Mouse (Mus musculus) layer of hippocampus, adult 18-20 months (tissue): ENCODE data around the gene Slc25a19. TPM values are rescaled to one million over a fixed set of nuclear protein-coding genes. Genes with fewer than 3 reads are reported as not detected.

Experiments used
- DNase-seq, 2 experiments: peaks; one replicate each; pipeline ENCODE4 v3.0.0; 2022; ENCODE audit warnings: low spot score in 2 of 2
- total RNA-seq, 2 experiments: library from RNA; stranded (reverse); gene quantifications; 2 replicates each; pipeline ENCODE4 v1.2.3; 2021

Slc25a19 gene
- total RNA-seq, 2 experiments from 2014 or later = 59.2 to 61.9 TPM

DNA sequence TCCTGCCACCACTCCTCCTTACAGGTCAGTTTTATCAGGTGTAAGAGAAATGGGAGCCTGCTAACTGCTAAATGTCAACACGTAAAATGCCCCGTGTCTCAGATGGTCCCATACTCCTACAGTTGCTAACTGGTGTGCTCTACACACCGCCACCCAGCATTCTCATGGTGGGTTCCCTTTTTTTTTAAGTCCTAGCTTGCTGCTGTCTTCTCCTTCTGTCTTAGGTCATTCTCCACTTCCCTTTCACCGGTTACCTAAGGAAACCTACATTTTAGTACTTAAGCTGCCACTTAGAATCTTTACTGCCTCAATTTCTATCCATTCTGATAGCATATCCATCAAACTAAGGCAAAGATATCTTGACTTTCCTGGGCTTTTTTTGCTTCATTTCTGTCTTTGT, 26.9 kb downstream of the Slc25a19 start:
- no peak for DNase-seq

GRCm38 (mm10) chr11:115600743-115601142, 27.4 kb downstream of the Slc25a19 start:
- no peak for DNase-seq

DNA sequence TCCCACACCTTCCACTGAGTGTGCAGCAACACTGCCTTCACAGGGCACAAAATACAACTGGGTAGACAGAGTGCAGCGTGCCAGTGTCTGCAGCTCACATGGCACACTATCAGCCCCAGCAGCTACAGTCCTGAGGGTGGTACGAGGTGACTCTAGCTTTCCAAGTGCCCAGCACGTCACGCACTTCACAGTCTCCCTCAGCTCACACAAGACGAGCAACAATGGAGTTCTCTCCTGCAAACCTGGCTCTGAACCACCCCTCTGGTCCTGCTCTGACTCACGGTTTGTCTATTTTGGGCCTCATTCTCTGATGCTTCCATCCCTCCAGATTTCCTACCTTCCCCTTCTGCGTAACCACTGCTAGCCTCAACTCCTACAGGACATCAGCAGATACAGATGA, 28.4 kb downstream of the Slc25a19 start:
- no peak for DNase-seq

DNA sequence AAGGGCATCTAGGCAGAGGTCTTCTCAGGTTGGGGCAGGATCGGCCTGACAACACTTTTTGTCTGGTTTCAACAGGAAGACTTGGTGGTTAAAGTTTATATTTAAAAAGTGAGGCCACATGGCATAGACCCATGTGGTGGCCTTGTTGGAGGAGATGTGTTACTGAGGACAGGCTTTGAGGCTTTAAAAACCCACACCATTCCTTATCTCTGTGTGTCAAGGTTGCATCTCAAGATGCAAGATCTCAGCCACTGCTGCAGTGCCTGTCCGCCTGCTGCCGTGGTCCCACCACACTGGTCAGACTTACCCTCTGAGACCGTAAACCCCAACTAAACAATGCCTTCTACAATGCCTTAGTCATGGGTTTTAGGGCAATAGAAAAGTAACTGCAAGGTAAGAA, 29.8 kb downstream of the Slc25a19 start:
- no peak for DNase-seq

- DNase-seq = no peak
Measured at GRCm38 (mm10) chr11:115595209-115595608, 32.9 kb downstream of the Slc25a19 start.

DNA sequence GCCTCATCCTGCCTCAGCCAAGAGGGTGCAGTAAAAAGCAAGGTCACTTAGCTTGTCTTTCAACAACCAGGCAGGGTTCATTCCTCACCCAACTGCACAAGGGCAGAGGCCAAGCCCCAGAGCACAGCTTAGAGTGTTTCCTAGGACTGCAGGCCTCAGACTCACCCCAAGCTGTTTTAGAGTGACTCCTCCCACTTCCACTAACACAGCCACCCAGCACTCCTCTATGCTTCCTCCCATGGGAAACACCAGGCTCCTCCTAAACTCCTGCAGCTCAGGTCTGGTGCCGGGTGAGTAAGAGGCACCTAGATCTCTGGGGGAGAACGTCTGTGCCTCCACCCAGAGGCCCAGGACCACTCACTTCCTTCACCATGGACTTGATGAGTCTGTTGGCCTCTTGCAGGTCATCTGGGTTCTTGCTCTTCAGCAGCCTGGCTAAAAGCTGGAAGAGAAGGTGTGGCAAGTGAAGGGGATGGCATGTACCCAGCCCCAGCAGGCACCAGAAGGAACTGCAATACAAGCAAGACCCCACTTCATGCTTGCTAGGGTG, 37.5 kb downstream of the Slc25a19 start:
- DNase-seq = no peak

DNA sequence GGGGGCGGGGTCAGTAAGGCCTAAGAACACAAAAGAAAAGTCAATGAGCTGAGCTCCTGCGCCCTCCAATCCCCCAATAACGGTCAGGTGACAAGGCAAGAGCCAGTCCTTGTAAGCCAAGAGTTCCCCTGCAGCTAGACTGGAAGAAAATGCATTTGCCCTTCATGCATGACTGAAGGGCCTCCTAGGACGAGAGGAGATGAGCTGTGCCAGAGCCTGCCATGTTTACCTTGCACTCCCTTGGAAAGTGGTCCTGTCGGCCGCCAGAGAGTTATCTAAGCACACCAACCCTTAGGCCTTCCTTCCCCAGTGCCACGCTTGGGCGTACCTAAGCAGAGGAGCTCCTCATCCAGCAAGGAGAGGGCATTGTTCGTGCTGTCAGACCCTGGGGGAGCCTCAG, 40.1 kb downstream of the Slc25a19 start:
- DNase-seq = no peak

- DNase-seq = no peak
Measured at GRCm38 (mm10) chr11:115586403-115586802, 41.7 kb downstream of the Slc25a19 start.

GRCm38 (mm10) chr11:115585573-115586100, 42.5 kb downstream of the Slc25a19 start:
- no peak for DNase-seq

- no peak for DNase-seq
Measured at GRCm38 (mm10) chr11:115584376-115585073, 43.6 kb downstream of the Slc25a19 start.

- no peak for DNase-seq
Measured at GRCm38 (mm10) chr11:115582913-115583606, 45.0 kb downstream of the Slc25a19 start.

- no peak for DNase-seq
Measured at GRCm38 (mm10) chr11:115579080-115579479, 49.0 kb downstream of the Slc25a19 start.

- DNase-seq = no peak
Measured at GRCm38 (mm10) chr11:115564961-115565360, 63.1 kb downstream of the Slc25a19 start.

Other genes with a start within 250 kb of the Slc25a19 start
- 10 to 100 TPM; 29.7 to 30.6 TPM for gene Cdr2l, start 246.4 kb downstream of the Slc25a19 start, total RNA-seq
- 100 to 1,000 TPM in 1 of 2 experiments, 10 to 100 TPM in 1; 97.7 to 102 TPM for gene Mrpl58, start 224.5 kb downstream of the Slc25a19 start, total RNA-seq
- gene Atp5h, start 208.3 kb downstream of the Slc25a19 start, total RNA-seq = 100 to 1,000 TPM; 468 to 483 TPM
- 10 to 100 TPM; 81.5 to 82.2 TPM for gene Kctd2, start 208.2 kb downstream of the Slc25a19 start, total RNA-seq
- gene Trim80, start 187.8 kb downstream of the Slc25a19 start, total RNA-seq = not detected
- gene Slc16a5, start 165.8 kb downstream of the Slc25a19 start, total RNA-seq = not detected
- 10 to 100 TPM; 11.4 to 13.8 TPM for gene Armc7, start 152.6 kb downstream of the Slc25a19 start, total RNA-seq
- 10 to 100 TPM; 66.5 to 66.8 TPM for gene Nt5c, start 136.4 kb downstream of the Slc25a19 start, total RNA-seq
- gene Jpt1, start 113.9 kb downstream of the Slc25a19 start, total RNA-seq = 100 to 1,000 TPM; 136 to 139 TPM
- gene Sumo2, start 92.0 kb downstream of the Slc25a19 start, total RNA-seq = 100 to 1,000 TPM; 307 to 316 TPM
- 10 to 100 TPM; 46.8 to 48.6 TPM for gene Nup85, start 63.9 kb downstream of the Slc25a19 start, total RNA-seq
- gene Mrps7, start 24.4 kb downstream of the Slc25a19 start, total RNA-seq = 10 to 100 TPM; 49.0 to 50.1 TPM
- 10 to 100 TPM; 68.6 to 73.5 TPM for gene Gga3, start 24.2 kb downstream of the Slc25a19 start, total RNA-seq
- 10 to 100 TPM; 18.9 to 19.4 TPM for gene Mif4gd, start 15.3 kb downstream of the Slc25a19 start, total RNA-seq
- 100 to 1,000 TPM; 184 to 203 TPM for gene Grb2, start 80.3 kb upstream of the Slc25a19 start, total RNA-seq
- 10 to 100 TPM; 50.9 to 56.1 TPM for gene Tmem94, start 137.1 kb upstream of the Slc25a19 start, total RNA-seq
- 10 to 100 TPM; 19.4 to 19.9 TPM for gene Caskin2, start 185.3 kb upstream of the Slc25a19 start, total RNA-seq
- gene Tsen54, start 186.4 kb upstream of the Slc25a19 start, total RNA-seq = 10 to 100 TPM; 11.1 to 11.4 TPM
- gene Llgl2, start 195.8 kb upstream of the Slc25a19 start, total RNA-seq = 1 to 10 TPM; 2.5 to 3.0 TPM
- gene Myo15b, start 230.1 kb upstream of the Slc25a19 start, total RNA-seq = under 1 TPM; 0.15 to 0.57 TPM